Mouse (Mus musculus) neutrophil, adult 5-6 weeks (primary cell): ENCODE data around the gene Vmn1r176. TPM values are rescaled to one million over a fixed set of nuclear protein-coding genes. Genes with fewer than 3 reads are reported as not detected.
"Not testable (repeated sequence)": the region's sequence is repeated elsewhere in the genome, so short reads cannot be mapped to it uniquely, and the experiment has no call there.

ENCODE experiments used
- ATAC-seq: fragments of 151-379, 151-347 bp; 2 replicates; pipeline ENCODE4 v1.8.0; 2017; ENCODE audit warnings: mild to moderate bottlenecking, moderate TSS enrichment; ENCODE audit not compliant: insufficient number of reproducible peaks, poor library complexity, low FRiP score, severe bottlenecking; ENCODE audit errors: extremely low read depth
- total RNA-seq: library from RNA; stranded (forward); fragments of 200-1000 nt; gene quantifications from 2 replicates; pipeline ENCODE4 v1.2.3, GENCODE M21; 2017

Gene Vmn1r176
- not detected in 2 replicates for total RNA-seq

DNA sequence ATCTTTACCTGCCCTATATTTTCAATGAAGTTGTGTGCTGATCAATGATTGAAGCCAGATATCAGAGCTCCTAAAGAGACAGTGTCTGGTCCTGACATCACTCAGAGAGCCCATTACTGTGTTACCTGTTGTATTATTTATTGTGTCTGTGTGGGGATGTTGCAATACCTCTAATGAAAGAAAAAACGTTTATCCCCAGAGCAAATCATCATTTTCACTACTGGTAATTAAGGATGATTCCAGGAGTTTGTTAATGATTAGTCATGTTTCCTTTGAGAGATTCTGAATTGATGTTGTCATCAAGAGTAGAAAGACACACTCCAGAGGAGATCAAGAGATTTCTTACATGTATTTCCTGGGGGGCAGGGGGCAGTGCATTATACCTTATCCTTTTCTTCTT is at the start of gene Vmn1r176:
TSS of gene Vmn1r176 (minus strand) at position 101 of the 400 bp plus-strand sequence.
- not testable (repeated sequence) for ATAC-seq

DNA sequence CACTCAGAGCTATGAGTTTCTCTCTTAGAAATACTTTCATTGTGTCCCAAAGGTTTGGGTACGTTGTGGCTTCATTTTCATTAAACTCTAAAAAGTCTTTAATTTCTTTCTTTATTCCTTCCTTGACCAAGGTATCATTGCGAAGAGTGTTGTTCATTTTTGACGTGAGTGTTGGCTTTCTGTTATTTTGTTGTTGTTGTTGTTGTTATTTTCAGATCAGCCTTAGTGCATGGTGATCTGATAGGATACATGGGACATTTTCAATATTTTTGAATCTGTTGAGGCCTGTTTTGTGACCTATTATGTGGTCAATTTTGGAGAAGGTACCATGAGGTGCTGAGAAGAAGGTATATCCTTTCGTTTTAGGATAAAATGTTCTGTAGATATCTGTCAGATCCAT is 39.7 kb upstream of the Vmn1r176 start:
- ATAC-seq = not testable (repeated sequence)

DNA sequence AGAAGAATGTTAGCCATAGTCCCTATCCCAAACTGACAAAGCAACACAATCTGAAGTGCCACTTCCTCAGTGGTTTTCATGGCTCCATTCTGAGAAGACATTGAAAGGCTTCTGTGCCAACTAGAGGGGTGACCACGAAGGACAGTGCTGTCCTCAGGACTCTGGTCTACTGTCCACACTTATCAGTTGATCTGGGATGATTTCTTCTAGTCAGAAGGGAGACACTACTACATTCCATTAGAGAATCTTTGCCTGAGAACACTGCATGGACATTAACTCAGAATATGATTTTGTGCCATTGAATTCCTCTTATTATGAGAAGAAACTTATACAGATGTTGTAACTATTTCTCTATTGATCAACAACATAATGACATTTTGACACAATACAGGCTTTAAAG is 29.2 kb upstream of the Vmn1r176 start, which contains the start of gene Vmn1r177:
TSS of gene Vmn1r177 (minus strand) at position 101 of the 400 bp plus-strand sequence.
- not testable (repeated sequence) for ATAC-seq

DNA sequence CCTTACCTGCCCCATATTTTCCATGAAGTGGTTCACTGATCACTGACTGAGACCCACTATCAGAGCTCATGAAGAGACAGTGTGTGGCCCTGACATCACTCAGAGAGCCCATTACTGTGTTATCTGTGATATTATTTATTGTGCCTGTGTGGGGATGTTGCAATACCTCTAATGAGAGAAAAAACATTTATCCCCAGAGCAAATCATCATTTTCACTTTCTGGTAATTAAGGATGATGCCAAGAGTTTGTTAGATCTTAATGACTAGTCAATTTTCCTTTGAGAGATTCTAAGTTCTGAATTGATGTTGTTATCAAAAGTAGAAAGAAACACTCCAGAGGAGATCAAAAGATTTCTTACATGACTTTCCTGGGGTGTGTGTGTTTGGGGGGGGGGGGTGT is 26.6 kb downstream of the Vmn1r176 start, which contains the start of gene Vmn1r175:
TSS of gene Vmn1r175 (minus strand) at position 101 of the 400 bp plus-strand sequence.
- ATAC-seq = not testable (repeated sequence)

DNA sequence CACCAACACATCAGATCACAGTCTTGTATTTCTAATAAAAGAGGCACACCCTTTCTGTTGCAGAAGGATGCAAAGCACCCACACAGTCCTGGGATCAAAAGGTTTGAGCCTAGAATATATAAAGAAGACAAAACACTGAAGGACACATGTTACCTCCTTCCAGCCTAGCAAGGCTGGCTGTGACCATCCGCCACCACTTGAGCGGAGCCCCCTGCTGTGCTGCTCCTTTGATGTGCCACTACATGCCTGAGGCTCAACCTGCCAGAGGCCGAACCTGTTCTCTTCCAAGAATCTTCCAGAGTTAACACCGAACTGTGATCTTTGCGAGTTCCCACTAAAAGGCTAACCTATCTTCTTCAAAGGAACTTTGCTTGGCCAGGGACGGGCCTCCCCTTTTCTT is 52.6 kb downstream of the Vmn1r176 start:
- ATAC-seq = no peak

Other genes with a start within 250 kb of the Vmn1r176 start
- not detected in 2 replicates for gene Vmn1r170, start 231.2 kb downstream of the Vmn1r176 start, total RNA-seq
- 0.12 TPM in 1 of 2 replicates, not detected in the other for gene Vmn1r171, start 206.7 kb downstream of the Vmn1r176 start, total RNA-seq
- 0.12 TPM in 1 of 2 replicates, not detected in the other for gene Vmn1r172, start 179.1 kb downstream of the Vmn1r176 start, total RNA-seq
- not detected in 2 replicates for gene Vmn1r173, start 136.7 kb downstream of the Vmn1r176 start, total RNA-seq
- gene Vmn1r174, start 85.1 kb downstream of the Vmn1r176 start, total RNA-seq = 0.12 and 0.23 TPM in 2 replicates
- not detected in 2 replicates for gene Vmn1r175, start 26.7 kb downstream of the Vmn1r176 start, total RNA-seq
- not detected in 2 replicates for gene Vmn1r177, start 29.1 kb upstream of the Vmn1r176 start, total RNA-seq
- not detected in 2 replicates for gene Vmn1r178, start 54.6 kb upstream of the Vmn1r176 start, total RNA-seq
- 0.12 TPM in 1 of 2 replicates, not detected in the other for gene Vmn1r179, start 89.6 kb upstream of the Vmn1r176 start, total RNA-seq
- gene Vmn1r180, start 113.3 kb upstream of the Vmn1r176 start, total RNA-seq = not detected in 2 replicates
- gene Vmn1r181, start 137.2 kb upstream of the Vmn1r176 start, total RNA-seq = not detected in 2 replicates
- not detected in 2 replicates for gene V1rd19, start 164.3 kb upstream of the Vmn1r176 start, total RNA-seq
- 0.12 TPM in 1 of 2 replicates, not detected in the other for gene Vmn1r183, start 215.9 kb upstream of the Vmn1r176 start, total RNA-seq
- gene Zfp180, start 244.6 kb upstream of the Vmn1r176 start, total RNA-seq = 28.9 and 29.6 TPM in 2 replicates